Mouse (Mus musculus): ENCODE measurements at regions not wholly inside any gene's neighbourhood (a gene's known extent, or its start where the extent isn't known, plus 50 kb on each side); places are given as distances from the start of the nearest gene placed in this dataset.
A peak's percentile ranks its signal among the peaks of the same experiment; 100 is the strongest.

GRCm38 (mm10) chr15:6000816-6001215 is 298.8 kb upstream of the Dab2 start:
- intact Hi-C loops (cut with DNase I), result no loop called here

GRCm38 (mm10) chr15:6001394-6001793 is 298.2 kb upstream of the Dab2 start:
- DNase-seq, result no peak
- intact Hi-C loops (cut with DNase I), result no loop called here

More at GRCm38 (mm10) chr15:6000816-6001215, 298.8 kb upstream of the Dab2 start:
- DNase-seq, result no peak

GRCm38 (mm10) chr15:6014982-6015381 is 284.6 kb upstream of the Dab2 start:
- no peak for DNase-seq
- intact Hi-C loops (cut with DNase I), result no loop called here

GRCm38 (mm10) chr15:6016637-6017049 is 282.9 kb upstream of the Dab2 start:
- no peak for DNase-seq
- intact Hi-C loops (cut with DNase I), result no loop called here

- DNase-seq, result no peak
- intact Hi-C loops (cut with DNase I), result no loop called here
These were observed 274.0 kb upstream of the Dab2 start for GRCm38 (mm10) chr15:6025543-6025942.

GRCm38 (mm10) chr15:6029214-6029613 is 270.4 kb upstream of the Dab2 start:
- intact Hi-C loops (cut with DNase I), result no loop called here
- no peak for DNase-seq

- DNase-seq, result no peak
- intact Hi-C loops (cut with DNase I), result no loop called here
These were observed 269.2 kb upstream of the Dab2 start for GRCm38 (mm10) chr15:6030396-6030795.

- no peak for DNase-seq
- intact Hi-C loops (cut with DNase I), result no loop called here
These were observed 265.4 kb upstream of the Dab2 start for GRCm38 (mm10) chr15:6034156-6034555.

GRCm38 (mm10) chr15:6044511-6045256 is 254.9 kb upstream of the Dab2 start:
- intact Hi-C loops (cut with DNase I), result no loop called here
- DNase-seq, result no peak

GRCm38 (mm10) chr15:6055703-6056102 is 243.9 kb upstream of the Dab2 start:
- intact Hi-C loops (cut with DNase I), result no loop called here
- DNase-seq, result no peak

GRCm38 (mm10) chr15:6056887-6057626 is 242.5 kb upstream of the Dab2 start:
- peak; percentile 9 to 10 for DNase-seq

GRCm38 (mm10) chr15:6059361-6059760 is 240.2 kb upstream of the Dab2 start:
- intact Hi-C loops (cut with DNase I), result no loop called here
- no peak for DNase-seq

More at GRCm38 (mm10) chr15:6056887-6057626, 242.5 kb upstream of the Dab2 start:
- intact Hi-C loops (cut with DNase I), result no loop called here

- DNase-seq, result no peak
- intact Hi-C loops (cut with DNase I), result no loop called here
These were observed 239.8 kb upstream of the Dab2 start for GRCm38 (mm10) chr15:6059790-6060189.

- intact Hi-C loops (cut with DNase I), result no loop called here
- DNase-seq, result no peak
These were observed 238.9 kb upstream of the Dab2 start for GRCm38 (mm10) chr15:6060649-6061048.

GRCm38 (mm10) chr15:6065100-6065499 is 234.5 kb upstream of the Dab2 start:
- no peak for DNase-seq
- intact Hi-C loops (cut with DNase I), result no loop called here

GRCm38 (mm10) chr15:6067380-6067779 is 232.2 kb upstream of the Dab2 start:
- intact Hi-C loops (cut with DNase I), result no loop called here
- DNase-seq, result no peak

GRCm38 (mm10) chr15:6068371-6068770 is 231.2 kb upstream of the Dab2 start:
- no peak for DNase-seq
- intact Hi-C loops (cut with DNase I), result no loop called here

- intact Hi-C loops (cut with DNase I), result no loop called here
- no peak for DNase-seq
These were observed 227.7 kb upstream of the Dab2 start for GRCm38 (mm10) chr15:6071873-6072272.

- DNase-seq, result no peak
- intact Hi-C loops (cut with DNase I), result no loop called here
These were observed 226.7 kb upstream of the Dab2 start for GRCm38 (mm10) chr15:6072920-6073319.

GRCm38 (mm10) chr15:6080714-6081635 is 218.6 kb upstream of the Dab2 start:
- intact Hi-C loops (cut with DNase I), result loop anchor here (1.0 to 5.0 kb wide), 3 partner anchors 164 to 889 kb away; no protein-coding TSS in a partner anchor
- DNase-seq, result peak; percentile 56 to 60

GRCm38 (mm10) chr15:6087208-6087607 is 212.4 kb upstream of the Dab2 start:
- DNase-seq, result no peak
- intact Hi-C loops (cut with DNase I), result no loop called here
